Mouse (Mus musculus): Measurements from ENCODE around the gene Cyp4f39.

DNA sequence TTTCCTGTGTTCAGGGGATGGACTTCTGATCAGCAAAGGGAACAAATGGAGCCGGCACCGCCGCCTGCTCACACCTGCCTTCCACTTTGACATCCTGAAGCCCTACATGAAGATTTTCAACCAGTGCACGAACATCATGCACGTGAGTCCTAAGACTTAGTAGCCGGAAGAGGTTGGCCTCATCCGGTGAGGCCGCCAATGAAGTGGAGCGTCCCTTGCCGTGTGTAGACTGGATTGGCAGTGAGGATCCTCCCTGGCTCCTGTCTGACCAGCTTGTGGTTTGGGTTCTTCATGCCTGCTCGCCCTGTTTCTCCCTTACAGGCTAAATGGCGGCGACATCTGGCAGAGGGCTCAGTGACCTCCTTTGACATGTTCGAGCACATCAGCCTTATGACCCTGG, 29.2 kb downstream of the Cyp4f39 start:
- TF ChIP-seq CTCF (IDR thresholded peaks at IDR 0.05 in 2 of 3, conservative IDR thresholded peaks at IDR 0.05 in 1 of 3; ENCODE audit: control insufficient read depth in 1 of 3, insufficient read depth in 1 of 3, low read depth in 2 of 3, low read length in 3 of 3, poor library complexity in 1 of 3, severe bottlenecking in 1 of 3), result no peak
- TF ChIP-seq POLR2A (IDR thresholded peaks at IDR 0.05; ENCODE audit: control insufficient read depth in 1 of 2, insufficient read depth in 1 of 2, low read depth in 1 of 2, low read length in 2 of 2, poor library complexity in 1 of 2), result no peak

All from MEL (cell line).